Mouse (Mus musculus) midbrain, embryonic 13.5 days (tissue): Measurements from ENCODE around the gene Trim40. TPM values are rescaled to one million over a fixed set of nuclear protein-coding genes. Genes with fewer than 3 reads are reported as not detected.
A peak's percentile ranks its signal among the peaks of the same experiment; 100 is the strongest.

Source experiments
- ATAC-seq: fragments of 200-750 bp; cut with Nextera tagmentation; 2 replicates; pipeline ENCODE4 v1.8.0; 2017; ENCODE audit warnings: mild to moderate bottlenecking, moderate TSS enrichment, moderate library complexity
- H3K27ac ChIP-seq: fragments of 300-500 bp; sonication (generic); 2 replicates; pipeline ENCODE4 v1.5.1; 2015; ENCODE audit warnings: inconsistent platforms, mild to moderate bottlenecking, moderate library complexity
- H3K27me3 ChIP-seq: fragments of 300-500 bp; sonication (generic); 2 replicates; pipeline ENCODE4 v1.6.1; 2015; ENCODE audit warnings: mild to moderate bottlenecking, inconsistent platforms
- H3K36me3 ChIP-seq: fragments of 300-500 bp; sonication (generic); 2 replicates; pipeline ENCODE4 v1.6.1; 2015; ENCODE audit warnings: mild to moderate bottlenecking, inconsistent platforms
- H3K4me1 ChIP-seq: fragments of 300-500 bp; sonication (generic); replicated peaks from 2 replicates; pipeline ENCODE4 v1.6.1; 2015; ENCODE audit warnings: inconsistent platforms
- H3K4me2 ChIP-seq: fragments of 300-500 bp; sonication (generic); replicated peaks from 2 replicates; pipeline ENCODE4 v1.6.1; 2015; ENCODE audit warnings: moderate library complexity, mild to moderate bottlenecking, inconsistent platforms
- H3K4me3 ChIP-seq: fragments of 300-500 bp; sonication (generic); replicated peaks from 2 replicates; pipeline ENCODE4 v1.5.1; 2015; ENCODE audit warnings: mild to moderate bottlenecking, inconsistent platforms
- H3K9ac ChIP-seq: fragments of 300-500 bp; sonication (generic); replicated peaks from 2 replicates; pipeline ENCODE4 v1.6.1; 2015; ENCODE audit warnings: mild to moderate bottlenecking, inconsistent platforms
- H3K9me3 ChIP-seq: fragments of 300-500 bp; sonication (generic); 2 replicates; pipeline ENCODE4 v1.6.1; 2016; ENCODE audit warnings: mild to moderate bottlenecking, inconsistent platforms
- WGBS: fragments of 180-500 bp; shearing (Covaris S2); methylation state at CpG from one replicate; pipeline ENCODE4 v1.1.7; 2015; 5-methylcytosine and 5-hydroxymethylcytosine counted together
- polyA plus RNA-seq: library from polyadenylated mRNA; unstranded; fragments of >200 nt; fragmentation: Nextera tagmentation; extraction: Ambion mirVana; gene quantifications from 2 replicates; pipeline ENCODE4 v1.2.1, GENCODE M21; 2015

The Trim40 gene
- polyA plus RNA-seq, 1 experiment from 2014 or later, result not detected

DNA sequence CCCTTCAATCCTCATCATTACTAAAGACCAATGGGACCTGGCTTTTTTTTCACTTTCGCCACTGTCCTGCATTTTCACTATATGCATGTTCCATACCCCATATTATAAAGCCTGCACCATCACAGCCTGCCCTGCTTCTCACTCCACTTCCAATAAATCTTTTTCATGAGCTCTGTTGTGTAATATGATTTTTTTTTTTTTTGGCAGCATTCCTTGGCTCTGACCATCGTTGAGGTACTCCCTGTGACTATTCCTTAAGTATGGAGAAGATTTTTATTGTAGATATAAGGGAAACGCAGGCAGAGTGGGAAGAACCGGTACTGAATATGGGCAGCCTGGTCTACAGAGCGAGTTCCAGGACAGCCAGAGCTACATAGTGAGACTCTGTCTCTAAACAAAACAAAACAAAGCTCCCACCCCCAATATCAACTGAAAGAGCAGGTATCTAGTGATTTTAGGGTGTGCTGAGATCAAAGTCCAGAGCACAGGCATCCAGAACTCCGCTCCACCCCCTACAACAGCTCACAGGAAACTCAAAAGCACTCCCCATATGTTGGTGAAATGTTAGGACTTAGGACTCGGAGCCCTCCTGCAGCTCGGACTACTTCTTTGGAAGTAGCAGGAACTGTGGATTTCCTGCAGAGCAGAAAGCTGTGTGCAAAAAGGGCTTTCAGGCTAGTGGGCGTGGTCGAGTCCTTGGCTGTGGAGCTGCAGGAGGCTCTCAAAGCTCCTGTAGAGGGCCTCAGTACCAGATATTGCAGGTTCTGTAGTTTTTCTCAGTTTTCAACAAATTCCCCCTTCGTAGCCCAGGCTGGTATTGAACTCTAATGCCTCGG, 54.1 kb downstream of the Trim40 start:
- Histone ChIP-seq H3K27ac (no peak overlapping the region; the same call in 1 of the 2 replicates), H3K4me1 (peaks cover 26% of the 10 kb centered on the region), H3K4me2 (peak overlapping the region; percentile 62), H3K36me3 (no peaks in the 10 kb centered on the region), H3K9ac (no peak overlapping the region), H3K27me3 (0 out of 2 replicates have a peak, but pooled peaks cover 3% of the 10 kb centered on the region), H3K9me3 (no peaks in the 10 kb centered on the region), H3K4me3 (peak overlapping the region; percentile 71; the same call in 1 of the 2 replicates)
- WGBS, result 39% methylated on average over 12 of the region's 12 CpGs
- ATAC-seq, result no peak

- Histone ChIP-seq H3K27ac (no peak overlapping the region), H3K9me3 (no peaks in the 10 kb centered on the region), H3K4me2 (no peak overlapping the region), H3K9ac (no peak overlapping the region), H3K36me3 (no peaks in the 10 kb centered on the region), H3K27me3 (0 out of 2 replicates have a peak, but pooled peaks cover 3% of the 10 kb centered on the region), H3K4me3 (no peak overlapping the region), H3K4me1 (peaks cover 11% of the 10 kb centered on the region)
- ATAC-seq, result no peak
- 54% methylated on average over 4 of the region's 4 CpGs for WGBS
These were observed 57.2 kb downstream of the Trim40 start for GRCm38 (mm10) chr17:36832694-36833093.

Other genes starting within 250 kb of the Trim40 start
- not detected in 2 replicates for gene H2-M9, start 247.5 kb downstream of the Trim40 start, polyA plus RNA-seq
- gene H2-M1, start 217.9 kb downstream of the Trim40 start, polyA plus RNA-seq, result not detected in 2 replicates
- gene H2-M10.5, start 117.2 kb downstream of the Trim40 start, polyA plus RNA-seq, result not detected in 2 replicates
- not detected in 2 replicates for gene H2-M10.6, start 78.0 kb downstream of the Trim40 start, polyA plus RNA-seq
- gene Trim26, start 53.0 kb downstream of the Trim40 start, polyA plus RNA-seq, result 46.4 and 46.6 TPM in 2 replicates
- gene Trim15, start 22.9 kb downstream of the Trim40 start, polyA plus RNA-seq, result 0.22 and 0.58 TPM in 2 replicates
- 1.2 and 2.0 TPM in 2 replicates for gene Trim10, start 20.5 kb downstream of the Trim40 start, polyA plus RNA-seq
- not detected in 2 replicates for gene Trim31, start 8.0 kb upstream of the Trim40 start, polyA plus RNA-seq
- 0.63 and 0.70 TPM in 2 replicates for gene Rnf39, start 52.8 kb upstream of the Trim40 start, polyA plus RNA-seq
- gene Ppp1r11, start 61.6 kb upstream of the Trim40 start, polyA plus RNA-seq, result 172 and 177 TPM in 2 replicates
- gene Znrd1, start 68.4 kb upstream of the Trim40 start, polyA plus RNA-seq, result 68.3 and 71.8 TPM in 2 replicates
- gene Znrd1as, start 68.5 kb upstream of the Trim40 start, polyA plus RNA-seq, result 4.8 and 6.5 TPM in 2 replicates
- gene 2410137M14Rik, start 91.1 kb upstream of the Trim40 start, polyA plus RNA-seq, result 0.43 and 0.57 TPM in 2 replicates
- gene H2-M5, start 99.4 kb upstream of the Trim40 start, polyA plus RNA-seq, result 3.9 TPM in 2 replicates
- 262 and 272 TPM in 2 replicates for gene Zfp57, start 111.0 kb upstream of the Trim40 start, polyA plus RNA-seq
- 1.6 TPM in 2 replicates for gene Mog, start 133.3 kb upstream of the Trim40 start, polyA plus RNA-seq
- 46.7 and 53.2 TPM in 2 replicates for gene Gabbr1, start 155.8 kb upstream of the Trim40 start, polyA plus RNA-seq
- gene Olfr90, start 198.4 kb upstream of the Trim40 start, polyA plus RNA-seq, result not detected in 2 replicates
- not detected in 2 replicates for gene Olfr91, start 208.2 kb upstream of the Trim40 start, polyA plus RNA-seq
- gene Olfr92, start 230.0 kb upstream of the Trim40 start, polyA plus RNA-seq, result not detected in 2 replicates